Mouse (Mus musculus): ENCODE data around the gene Pik3c2a.
A peak's percentile ranks its signal among the peaks of the same experiment; 100 is the strongest.
"Not testable (repeated sequence)": the region's sequence is repeated elsewhere in the genome, so short reads cannot be mapped to it uniquely, and the experiment has no call there.

The Pik3c2a gene

DNA sequence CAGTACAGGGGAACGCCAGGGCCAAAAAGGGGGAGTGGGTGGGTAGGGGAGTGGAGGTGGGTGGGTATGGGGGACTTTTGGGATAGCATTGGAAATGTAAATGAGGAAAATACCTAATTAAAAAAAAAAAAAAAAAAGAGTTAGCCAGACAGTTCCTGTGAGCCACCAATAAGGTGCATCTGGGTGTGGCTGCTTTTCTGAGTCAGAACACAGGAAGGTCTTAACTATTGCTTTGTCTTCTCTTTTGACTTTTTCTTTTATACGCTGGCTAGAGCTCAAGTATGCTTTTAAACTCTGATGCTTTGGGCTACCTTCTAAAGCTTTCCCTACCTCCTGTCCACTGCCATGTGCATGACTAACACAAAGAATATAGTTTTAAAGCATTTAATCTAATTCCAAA is 55.9 kb downstream of the Pik3c2a start:
- not testable (repeated sequence) for DNase-seq

- not testable (repeated sequence) for DNase-seq
These were observed 64.1 kb downstream of the Pik3c2a start for GRCm38 (mm10) chr7:116379181-116379580.

GRCm38 (mm10) chr7:116374284-116374683 is 69.0 kb downstream of the Pik3c2a start:
- no peak for DNase-seq

DNA sequence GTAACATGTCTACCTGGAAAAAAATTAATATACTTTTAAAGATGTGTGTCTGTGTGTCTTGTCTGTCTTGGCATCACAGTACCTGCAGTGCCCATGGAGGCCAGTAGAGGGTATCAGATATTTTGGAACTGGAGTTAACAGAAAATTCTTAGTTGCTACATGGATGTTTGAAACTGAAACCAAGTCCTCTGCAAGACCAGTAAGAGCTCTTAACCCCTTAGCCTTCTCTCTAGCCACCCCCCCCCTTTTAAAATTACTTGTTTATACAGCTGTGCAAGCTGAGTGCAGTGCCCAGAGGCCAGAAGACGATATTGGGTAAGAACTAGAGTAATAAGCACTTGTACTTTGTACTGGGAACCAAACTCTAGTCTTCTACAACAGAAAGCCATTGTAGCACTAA is 107.0 kb downstream of the Pik3c2a start:
- peak; percentile 24 for DNase-seq

DNA sequence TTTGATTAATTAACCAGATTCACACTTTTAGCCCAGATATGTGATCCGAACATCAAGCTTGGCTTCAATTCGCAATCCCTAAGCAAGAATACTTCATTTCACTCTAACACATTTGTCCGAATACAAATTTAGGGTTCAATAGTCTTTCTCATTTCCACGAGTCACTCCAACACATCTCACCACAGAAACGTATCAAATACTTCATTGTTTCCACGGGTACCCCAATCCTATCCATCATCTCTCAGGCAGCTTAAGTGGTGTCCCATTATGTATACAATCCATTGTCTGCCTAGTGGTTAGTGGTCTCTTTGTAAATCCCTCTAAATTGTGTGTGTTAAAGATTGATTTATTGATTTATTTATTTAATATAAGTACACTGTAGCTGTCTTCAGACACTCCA is 108.1 kb downstream of the Pik3c2a start:
- no peak for DNase-seq

- no peak for DNase-seq
These were observed 108.6 kb downstream of the Pik3c2a start for GRCm38 (mm10) chr7:116334669-116335038.

DNA sequence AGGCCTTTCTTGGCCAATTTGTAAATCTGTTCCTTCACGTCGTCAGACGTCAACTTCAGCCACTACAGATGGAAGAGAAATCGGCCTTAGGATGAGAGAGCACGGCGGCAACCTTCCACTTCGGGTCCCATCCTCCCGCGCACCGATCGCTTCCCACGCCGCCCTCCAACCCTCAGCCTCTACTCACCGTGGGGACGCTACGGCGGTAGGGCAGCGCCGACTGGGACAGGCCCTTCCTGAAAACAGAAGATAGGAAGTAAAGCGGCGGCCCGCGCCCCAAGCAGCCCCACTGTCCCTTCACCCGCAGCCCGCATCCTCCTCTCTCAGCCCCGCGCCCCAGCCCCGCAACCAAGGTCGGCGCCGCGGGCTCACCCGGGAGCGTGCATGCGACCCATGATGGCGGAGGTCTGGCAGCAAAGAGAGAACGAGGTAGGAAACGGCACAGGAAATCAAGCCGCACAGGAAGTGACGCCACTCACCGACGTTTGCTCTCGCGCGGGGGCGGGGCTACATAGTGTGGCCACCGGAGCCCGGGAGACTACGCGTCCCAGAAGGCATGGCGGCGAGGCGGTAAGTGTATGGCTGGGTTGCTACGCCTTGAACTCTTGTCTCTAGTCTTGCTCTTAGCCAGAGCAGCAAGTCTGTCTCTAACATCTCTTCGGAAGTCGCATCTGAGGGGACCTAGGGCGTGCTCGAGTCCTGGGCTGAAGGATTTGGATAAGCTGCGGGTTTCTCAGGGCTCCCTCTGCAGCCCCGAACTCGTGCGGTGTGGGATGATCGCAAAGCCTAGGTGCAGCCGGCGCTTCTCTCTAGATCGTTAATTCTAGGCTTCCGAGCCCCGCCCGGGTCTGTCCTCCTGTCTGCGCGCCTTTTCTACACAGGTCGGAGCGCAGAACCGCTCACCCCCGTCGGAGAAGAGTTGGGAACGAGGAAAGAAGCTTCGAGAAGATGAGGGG is 109.3 kb downstream of the Pik3c2a start, which contains the start of gene Rps13:
Gene Rps13 (minus strand): TSS at position 483 of the 956 bp plus-strand sequence.
- DNase-seq, result peak; percentile 97

- DNase-seq, result peak; percentile 24
These were observed 112.0 kb downstream of the Pik3c2a start for GRCm38 (mm10) chr7:116331246-116331645.

DNA sequence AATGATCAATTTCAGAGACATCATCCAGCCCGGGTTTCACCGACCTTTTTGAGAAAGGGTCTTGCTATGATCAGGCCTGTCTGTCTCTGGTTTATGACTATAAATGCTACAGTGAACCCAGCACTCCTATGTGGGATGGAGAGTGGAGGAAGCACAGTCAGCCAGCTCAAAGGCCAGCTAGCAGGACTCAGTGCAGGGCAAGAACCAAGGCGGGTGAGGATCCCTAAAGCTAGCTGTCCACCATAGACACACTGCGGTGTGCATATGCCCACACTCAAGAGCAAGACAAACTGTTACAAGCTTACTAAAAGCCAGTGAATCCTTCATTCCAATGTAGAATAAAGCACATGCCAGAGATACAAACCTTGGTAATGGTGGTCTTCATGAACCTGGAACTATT is 113.4 kb downstream of the Pik3c2a start:
- DNase-seq, result no peak

- DNase-seq, result no peak
These were observed 114.5 kb downstream of the Pik3c2a start for GRCm38 (mm10) chr7:116328777-116329176.

GRCm38 (mm10) chr7:116327901-116328300 is 115.3 kb downstream of the Pik3c2a start:
- DNase-seq, result no peak

- DNase-seq, result peak; percentile 62
These were observed 119.8 kb downstream of the Pik3c2a start for GRCm38 (mm10) chr7:116323331-116323964.

DNA sequence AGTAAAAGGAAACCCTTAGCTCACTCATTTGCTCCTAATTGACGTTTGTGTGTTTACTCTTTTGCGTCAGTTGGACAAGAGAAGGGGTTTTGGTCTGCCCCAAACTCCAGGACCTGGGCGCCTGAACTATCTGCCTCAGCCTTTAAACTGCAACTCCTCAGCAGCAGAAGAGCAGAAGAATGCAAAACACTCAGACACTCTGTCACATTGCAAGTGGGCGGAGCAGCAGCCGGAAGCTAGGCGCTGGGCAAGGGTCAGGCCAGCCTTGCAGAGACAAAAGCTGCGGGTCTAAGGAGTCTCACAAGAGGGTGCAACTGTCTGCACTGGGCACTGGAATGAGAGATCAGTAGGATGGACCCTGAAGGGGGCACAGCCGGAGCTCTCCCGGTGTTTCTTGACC is 133.8 kb downstream of the Pik3c2a start:
- DNase-seq, result no peak

DNA sequence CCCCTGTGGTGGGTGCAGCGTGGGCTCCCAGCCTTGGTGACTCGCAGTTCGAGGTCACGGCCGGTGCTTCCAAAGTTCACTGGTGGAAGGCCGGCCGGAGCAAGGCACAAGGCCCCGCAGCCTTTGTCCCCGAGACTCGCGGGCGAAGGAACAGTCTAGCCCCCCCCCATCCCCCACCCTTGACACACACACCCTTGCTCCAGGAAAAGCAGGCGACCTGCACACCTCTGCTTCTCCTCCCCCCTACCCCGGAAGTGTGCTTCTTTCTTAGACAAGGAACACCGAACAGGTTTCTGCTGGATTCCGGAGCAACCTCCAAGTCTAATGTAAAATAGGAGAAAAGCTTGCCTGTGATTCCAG is 134.6 kb downstream of the Pik3c2a start:
- DNase-seq, result no peak

GRCm38 (mm10) chr7:116307871-116308631 is 135.2 kb downstream of the Pik3c2a start, which contains the start of gene Plekha7:
Plekha7 (minus strand) TSS chr7:116308376.
- DNase-seq, result no peak

GRCm38 (mm10) chr7:116307099-116307870 is 136.0 kb downstream of the Pik3c2a start:
- DNase-seq, result peak; percentile 33

GRCm38 (mm10) chr7:116306601-116307000 is 136.6 kb downstream of the Pik3c2a start:
- no peak for DNase-seq

DNA sequence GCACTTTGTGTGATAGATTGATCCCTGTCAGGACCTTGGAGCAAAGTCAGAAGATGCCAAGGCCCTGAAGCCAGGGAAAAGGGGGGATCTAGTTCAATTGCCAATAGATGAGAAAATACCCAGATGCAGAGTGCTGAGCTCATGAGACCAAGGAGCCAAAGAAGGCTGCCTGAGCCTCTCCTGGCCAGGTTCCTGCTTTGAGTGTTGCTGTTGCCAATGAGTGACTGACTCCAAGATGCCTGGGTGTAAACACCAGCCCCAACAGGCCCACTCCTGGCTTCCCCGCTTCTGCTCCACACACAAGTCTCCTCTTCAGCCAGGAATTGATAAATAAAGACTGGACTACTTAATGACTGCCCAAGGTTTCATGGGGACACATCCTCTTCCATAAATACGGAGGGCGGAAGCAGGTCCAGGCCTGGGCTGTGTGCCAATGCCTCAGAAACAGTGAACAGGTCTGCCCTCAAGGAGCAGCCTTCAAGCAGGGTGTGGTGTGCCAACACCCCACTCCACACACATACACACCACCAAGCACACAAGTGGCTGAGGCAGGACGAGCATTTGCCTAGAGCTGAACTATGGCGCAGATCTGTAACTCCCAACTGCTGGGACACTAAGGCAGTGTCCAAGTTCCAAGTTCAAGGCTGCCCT is 141.5 kb downstream of the Pik3c2a start:
- DNase-seq, result no peak

DNA sequence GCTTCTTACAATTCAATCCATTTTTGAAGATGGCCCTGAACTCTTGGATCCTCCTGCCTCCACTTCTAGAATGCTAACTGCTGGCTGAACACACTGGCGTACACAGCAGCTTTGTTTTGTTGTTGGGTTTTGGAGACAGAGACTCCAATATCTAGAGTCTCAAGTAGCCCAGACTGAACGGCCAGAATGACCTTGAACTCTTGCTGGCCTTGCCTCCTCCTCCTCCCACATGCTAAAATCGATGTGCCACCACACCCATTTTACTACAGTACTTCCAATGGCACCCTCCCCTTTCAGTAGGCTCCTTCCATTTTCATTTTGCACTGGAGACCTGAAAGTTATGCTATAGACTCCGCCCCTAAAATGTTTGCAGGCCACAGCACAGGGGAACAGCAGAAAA is 142.1 kb downstream of the Pik3c2a start:
- DNase-seq, result no peak

DNA sequence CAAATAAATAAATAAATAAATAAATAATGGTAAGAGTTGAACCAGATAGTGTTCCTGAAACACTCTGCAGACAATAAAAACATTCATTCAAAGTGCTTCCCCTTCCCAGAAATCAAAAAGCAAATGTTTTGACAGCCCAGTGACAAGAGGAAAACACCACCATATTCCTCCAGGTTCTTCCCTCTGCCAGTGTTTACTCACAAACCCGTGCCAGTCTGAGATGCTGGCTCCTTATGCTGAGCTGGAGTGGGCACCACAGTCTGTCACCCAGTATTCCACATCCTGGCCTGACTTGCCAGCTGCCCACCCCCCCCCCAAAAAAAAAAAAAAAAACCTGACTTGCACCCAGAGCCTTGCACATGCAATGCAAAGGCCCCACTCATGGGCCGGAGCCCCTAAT is 144.4 kb downstream of the Pik3c2a start:
- no peak for DNase-seq

GRCm38 (mm10) chr7:116298389-116298788 is 144.9 kb downstream of the Pik3c2a start:
- DNase-seq, result no peak

GRCm38 (mm10) chr7:116294961-116295360 is 148.3 kb downstream of the Pik3c2a start:
- DNase-seq, result no peak
